Mouse (Mus musculus) kidney, adult 2 months (tissue): ENCODE data around the gene Kif1bp. TPM values are rescaled to one million over a fixed set of nuclear protein-coding genes. Genes with fewer than 3 reads are reported as not detected.

ENCODE experiments used
- DNase-seq: peaks from one replicate; pipeline ENCODE4 v3.0.0; 2021
- H3K27ac ChIP-seq: fragments of 200-500 bp; 2 replicates; pipeline ENCODE4 v1.5.1; 2012; ENCODE audit warnings: low read depth, low read length, control low read depth, inconsistent platforms; ENCODE audit not compliant: insufficient read depth
- H3K27me3 ChIP-seq: fragments of 200-500 bp; replicated peaks from 2 replicates; pipeline ENCODE4 v1.6.1; 2012; ENCODE audit warnings: mild to moderate bottlenecking, moderate library complexity, low read length, inconsistent platforms; ENCODE audit not compliant: control insufficient read depth, insufficient read depth
- H3K36me3 ChIP-seq: fragments of 200-500 bp; 2 replicates; pipeline ENCODE4 v1.6.1; 2012; ENCODE audit warnings: mild to moderate bottlenecking, moderate library complexity, low read length, inconsistent platforms; ENCODE audit not compliant: control insufficient read depth, insufficient read depth
- H3K4me1 ChIP-seq: fragments of 200-500 bp; 2 replicates; pipeline ENCODE4 v1.6.1; 2011; ENCODE audit warnings: low read length; ENCODE audit not compliant: control insufficient read depth, insufficient read depth
- H3K4me3 ChIP-seq: fragments of 200-500 bp; 2 replicates; pipeline ENCODE4 v1.5.1; 2011; ENCODE audit warnings: mild to moderate bottlenecking, low read depth, low read length, control low read depth; ENCODE audit not compliant: insufficient read depth
- CTCF ChIP-seq: fragments of 200-500 bp; conservative IDR thresholded peaks from 2 replicates; pipeline ENCODE4 v1.5.1; 2011; ENCODE audit warnings: low read depth, mild to moderate bottlenecking, control low read depth, low read length, moderate library complexity, mixed read lengths; ENCODE audit not compliant: insufficient read depth, insufficient read length
- POLR2A ChIP-seq: fragments of 200-500 bp; IDR thresholded peaks from one replicate; pipeline ENCODE4 v1.6.1; 2011; ENCODE audit warnings: low read depth, low read length, control low read depth
- WGBS: fragments of 180-500 bp; shearing (Covaris S2); methylation state at CpG from one replicate; pipeline ENCODE4 v1.1.7; 2018; 5-methylcytosine and 5-hydroxymethylcytosine counted together
- polyA plus RNA-seq: library from polyadenylated mRNA; depleted of rRNA; stranded (reverse); fragments of >200 nt; gene quantifications from 2 replicates; pipeline ENCODE4 v1.2.3, GENCODE M21; 2012; rRNA removed

Kif1bp gene
- polyA plus RNA-seq, result 31.0 and 36.1 TPM in 2 replicates

GRCm38 (mm10) chr10:62578338-62579100 is at the start of gene Kif1bp:
Kif1bp (minus strand) TSS chr10:62578457.
- TF ChIP-seq CTCF (no peak), POLR2A (peak; percentile 87)
- H3K4me3 ChIP-seq, result peak within 1 kb of the TSS; percentile 83
- peak; percentile 99 for DNase-seq
- peaks cover 2% of the 10 kb centered on the region; the same call in 1 of the 2 replicates for H3K4me1 ChIP-seq
- WGBS, result 4% methylated on average over 33 of the region's 33 CpGs
- H3K27ac ChIP-seq, result peak within 1 kb of the TSS; percentile 49; the same call in 1 of the 2 replicates
- H3K36me3 ChIP-seq, result no peaks in the 10 kb centered on the region; the same call in 1 of the 2 replicates
- no peaks in the 10 kb centered on the region for H3K27me3 ChIP-seq

- H3K4me3 ChIP-seq, result no peak overlapping the region
Measured at GRCm38 (mm10) chr10:62604161-62604560, 25.9 kb upstream of the Kif1bp start.

GRCm38 (mm10) chr10:62603233-62604030 is 25.2 kb upstream of the Kif1bp start:
- Histone ChIP-seq H3K27me3 (no peaks in the 10 kb centered on the region), H3K4me1 (peaks cover 4% of the 10 kb centered on the region), H3K36me3 (no peaks in the 10 kb centered on the region), H3K27ac (no peak overlapping the region), H3K4me3 (no peak overlapping the region)
- TF ChIP-seq POLR2A (no peak), CTCF (no peak)
- no peak for DNase-seq
- WGBS, result 85% methylated on average over 12 of the region's 12 CpGs

More at GRCm38 (mm10) chr10:62604161-62604560, 25.9 kb upstream of the Kif1bp start:
- Histone ChIP-seq H3K27me3 (no peaks in the 10 kb centered on the region), H3K27ac (no peak overlapping the region), H3K36me3 (no peaks in the 10 kb centered on the region), H3K4me1 (peaks cover 4% of the 10 kb centered on the region)
- no peak for TF ChIP-seq CTCF
- no peak for TF ChIP-seq POLR2A
- DNase-seq, result no peak
- 84% methylated on average over 3 of the region's 3 CpGs for WGBS

GRCm38 (mm10) chr10:62602177-62603040 is 24.2 kb upstream of the Kif1bp start, which contains the start of gene Ddx21:
Ddx21 (minus strand) TSS chr10:62602281.
- no peak within 1 kb of the TSS; the same call in 1 of the 2 replicates for H3K27ac ChIP-seq
- H3K27me3 ChIP-seq, result no peaks in the 10 kb centered on the region
- 4% methylated on average over 53 of the region's 53 CpGs for WGBS
- peak within 1 kb of the TSS; percentile 80 for H3K4me3 ChIP-seq
- H3K4me1 ChIP-seq, result peaks cover 4% of the 10 kb centered on the region
- H3K36me3 ChIP-seq, result no peaks in the 10 kb centered on the region
- TF ChIP-seq POLR2A, result peak; percentile 87
- no peak for TF ChIP-seq CTCF
- DNase-seq, result peak; percentile 92

- Histone ChIP-seq H3K36me3 (no peaks in the 10 kb centered on the region), H3K27ac (no peak overlapping the region)
- 2% methylated on average over 23 of the region's 23 CpGs for WGBS
Measured at GRCm38 (mm10) chr10:62601833-62602176, 23.5 kb upstream of the Kif1bp start.

GRCm38 (mm10) chr10:62601053-62601791 is 23.0 kb upstream of the Kif1bp start:
- peak overlapping the region; percentile 80 for H3K4me3 ChIP-seq
- H3K27me3 ChIP-seq, result no peaks in the 10 kb centered on the region
- no peak for DNase-seq
- peaks cover 4% of the 10 kb centered on the region for H3K4me1 ChIP-seq
- TF ChIP-seq CTCF (no peak), POLR2A (no peak)
- H3K36me3 ChIP-seq, result no peaks in the 10 kb centered on the region
- no peak overlapping the region; the same call in 1 of the 2 replicates for H3K27ac ChIP-seq
- WGBS, result 10% methylated on average over 20 of the region's 20 CpGs

More at GRCm38 (mm10) chr10:62601833-62602176, 23.5 kb upstream of the Kif1bp start:
- no peak for DNase-seq
- H3K4me3 ChIP-seq, result peak overlapping the region; percentile 80
- TF ChIP-seq POLR2A (no peak), CTCF (no peak)
- peaks cover 4% of the 10 kb centered on the region for H3K4me1 ChIP-seq
- no peaks in the 10 kb centered on the region for H3K27me3 ChIP-seq
